Mouse (Mus musculus) G1E-ER4 (cell line): ENCODE results near the gene Cd47. TPM values are rescaled to one million over a fixed set of nuclear protein-coding genes. Genes with fewer than 3 reads are reported as not detected.

ENCODE experiments used
- GATA1 ChIP-seq: IDR thresholded peaks from one replicate; pipeline ENCODE4 v1.8.0; 2012; ENCODE audit warnings: low read length, inconsistent platforms
- polyA plus RNA-seq: library from polyadenylated mRNA; stranded (reverse); fragments of >175 nt; gene quantifications from 2 replicates; pipeline ENCODE4 v1.2.3, GENCODE M21; 2012

Cd47 gene
- polyA plus RNA-seq, 1 experiment: 150 TPM

DNA sequence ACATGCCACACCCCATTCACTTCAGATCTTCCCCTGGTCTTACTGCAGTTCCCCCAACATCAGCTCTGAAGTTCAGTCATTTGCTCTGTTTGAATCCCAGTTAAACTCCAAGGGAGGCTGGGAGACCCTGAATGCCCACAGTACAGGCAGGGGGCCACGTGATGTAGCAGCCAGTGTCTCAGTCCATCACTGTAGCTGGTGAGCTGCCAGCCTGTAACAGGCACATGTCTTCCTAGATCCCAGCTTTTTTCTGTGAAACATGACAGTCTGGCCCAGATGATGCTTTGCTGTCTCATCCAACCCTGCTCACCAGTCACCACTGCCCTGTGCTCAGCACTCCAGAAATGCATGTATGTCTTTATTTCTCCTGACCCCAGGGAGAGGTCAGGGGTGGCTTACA is 124.6 kb downstream of the Cd47 start:
- TF ChIP-seq GATA1: no peak

DNA sequence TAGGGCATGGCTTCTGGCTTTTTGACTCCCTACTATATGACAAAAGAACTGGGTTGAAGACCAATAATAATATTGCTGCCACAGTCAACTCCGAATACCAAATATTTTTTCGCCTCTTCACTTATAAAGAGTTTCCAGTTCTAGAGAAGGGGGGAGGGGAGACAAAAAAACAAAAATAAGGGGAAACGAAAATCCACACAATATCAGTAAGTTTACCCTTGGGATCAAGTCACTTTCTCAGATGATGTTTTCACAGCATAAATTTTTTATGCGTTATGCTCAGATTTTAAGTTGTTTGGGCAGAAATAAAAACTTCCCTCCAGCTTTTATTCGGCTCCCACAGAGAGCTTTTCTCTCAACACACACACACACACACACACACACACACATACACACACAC is 132.9 kb downstream of the Cd47 start:
- TF ChIP-seq GATA1: no peak

DNA sequence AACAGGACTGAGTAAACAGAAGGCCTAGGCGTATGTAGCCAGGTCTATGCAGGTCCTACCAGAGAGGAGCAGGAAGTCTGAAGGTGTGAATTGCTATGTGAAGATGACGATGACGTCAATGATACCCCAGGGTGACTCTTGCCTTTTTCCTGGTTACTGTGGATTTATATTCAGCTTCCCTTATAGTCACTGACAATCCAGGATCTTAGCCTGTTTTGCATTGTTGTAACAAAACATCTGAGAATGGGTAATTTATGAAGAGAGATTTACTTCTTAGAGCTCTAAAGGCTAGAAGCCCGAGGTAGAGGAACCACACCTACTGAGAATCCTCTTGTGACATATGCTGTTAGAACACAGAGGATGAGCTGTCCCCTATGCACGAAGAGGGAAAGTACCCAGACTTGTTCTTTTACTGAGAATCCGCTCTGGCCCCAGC is 135.7 kb downstream of the Cd47 start:
- no peak for TF ChIP-seq GATA1

GRCm38 (mm10) chr16:49936793-49937192 is 136.5 kb downstream of the Cd47 start:
- TF ChIP-seq GATA1: no peak

GRCm38 (mm10) chr16:49937218-49938165 is 137.2 kb downstream of the Cd47 start:
- no peak for TF ChIP-seq GATA1

GRCm38 (mm10) chr16:49938483-49939301 is 138.4 kb downstream of the Cd47 start:
- TF ChIP-seq GATA1: no peak

GRCm38 (mm10) chr16:49939376-49939775 is 139.0 kb downstream of the Cd47 start:
- TF ChIP-seq GATA1: no peak

- TF ChIP-seq GATA1: no peak
Observed at GRCm38 (mm10) chr16:49940473-49940872, 140.1 kb downstream of the Cd47 start.

DNA sequence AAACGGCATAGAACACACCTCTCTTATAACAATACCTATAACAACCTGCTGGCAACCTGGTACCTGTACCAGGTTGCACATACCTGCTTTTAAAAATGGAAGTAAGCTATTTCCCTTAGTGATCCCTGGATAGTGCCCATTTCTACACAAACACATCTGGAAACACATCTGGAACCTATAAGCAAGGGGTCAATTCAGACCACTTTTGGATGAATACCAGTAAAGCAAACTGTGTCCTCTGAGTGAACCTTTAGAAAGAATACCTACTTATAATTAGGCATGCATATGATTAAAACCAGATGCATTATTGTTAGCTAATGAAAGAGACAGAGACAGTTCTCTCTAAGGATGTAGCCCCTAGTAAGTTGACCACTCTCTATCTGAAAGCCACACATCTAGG is 140.7 kb downstream of the Cd47 start:
- TF ChIP-seq GATA1: no peak

- no peak for TF ChIP-seq GATA1
Observed at GRCm38 (mm10) chr16:49943726-49944125, 143.4 kb downstream of the Cd47 start.

GRCm38 (mm10) chr16:49945084-49945483 is 144.8 kb downstream of the Cd47 start:
- no peak for TF ChIP-seq GATA1

- TF ChIP-seq GATA1: no peak
Observed at GRCm38 (mm10) chr16:49947049-49947448, 146.7 kb downstream of the Cd47 start.

DNA sequence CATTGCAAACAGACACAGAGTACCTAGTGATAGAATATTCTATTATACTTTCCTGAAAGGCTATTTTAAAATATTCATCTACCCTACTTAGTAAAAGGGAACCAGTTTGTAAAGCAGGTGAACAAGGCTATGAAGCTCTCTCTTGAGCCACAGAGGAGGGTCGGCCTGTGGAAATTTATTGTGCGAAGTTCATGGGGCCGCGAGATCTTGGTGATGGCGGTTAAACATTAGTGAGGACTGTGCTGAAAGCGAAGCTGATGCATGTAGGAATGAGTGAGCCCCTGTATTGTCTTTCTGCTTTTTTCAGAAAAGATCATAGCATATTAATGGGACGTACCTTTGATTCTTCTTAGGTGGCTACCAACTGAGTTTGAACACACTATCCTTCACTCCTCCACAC is 147.3 kb downstream of the Cd47 start:
- no peak for TF ChIP-seq GATA1

GRCm38 (mm10) chr16:49948287-49948686 is 148.0 kb downstream of the Cd47 start:
- TF ChIP-seq GATA1: no peak

DNA sequence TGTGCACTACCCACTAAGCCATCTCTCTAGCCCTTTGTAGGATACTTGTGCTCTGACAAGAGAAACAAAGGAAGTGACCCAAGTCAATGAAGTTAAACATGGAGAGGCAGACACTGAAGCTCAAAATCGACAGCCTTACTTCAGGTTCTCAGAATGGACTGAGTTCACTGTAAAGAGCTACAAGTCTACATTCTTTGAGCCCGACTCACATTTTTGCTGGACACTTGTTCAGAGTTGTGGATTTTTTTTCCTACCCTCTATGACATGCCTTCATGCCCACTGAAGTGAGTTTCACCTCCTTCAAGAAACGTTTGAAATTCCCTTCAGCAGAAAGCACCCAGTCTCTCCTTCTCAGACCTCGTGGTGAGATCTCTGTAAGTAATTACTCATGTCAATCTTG is 148.9 kb downstream of the Cd47 start:
- no peak for TF ChIP-seq GATA1

GRCm38 (mm10) chr16:49950340-49950739 is 150.0 kb downstream of the Cd47 start:
- TF ChIP-seq GATA1: no peak

GRCm38 (mm10) chr16:49951288-49951691 is 151.0 kb downstream of the Cd47 start:
- no peak for TF ChIP-seq GATA1
